Mouse (Mus musculus) MEL (cell line): Measurements from ENCODE around the gene Bri3bp. TPM values are rescaled to one million over a fixed set of nuclear protein-coding genes. Genes with fewer than 3 reads are reported as not detected.
A peak's percentile ranks its signal among the peaks of the same experiment; 100 is the strongest.

Source experiments
- DNase-seq: peaks from one replicate; pipeline ENCODE4 v3.0.0; 2011; ENCODE audit warnings: low read depth, low spot score
- H3K27ac ChIP-seq: 2 replicates; pipeline ENCODE4 v1.5.1; 2012; ENCODE audit warnings: low read depth, mild to moderate bottlenecking, control low read depth, low read length, moderate library complexity; ENCODE audit not compliant: control insufficient read depth
- H3K27me3 ChIP-seq, 2 experiments: fragments of 150-350 bp in 1 of 2; sonication (generic) in 1 of 2; 2 replicates each; pipeline ENCODE4 v1.6.1; 2012; ENCODE audit warnings: low read length in 2 of 2, mild to moderate bottlenecking in 2 of 2, improper control_type of control experiment in 1 of 2, moderate library complexity in 1 of 2; ENCODE audit not compliant: insufficient read depth in 2 of 2, control insufficient read depth in 1 of 2
- H3K36me3 ChIP-seq, 2 experiments: 2 replicates each; pipeline ENCODE4 v1.6.1; 2012 to 2014; ENCODE audit warnings: low read length in 2 of 2, improper control_type of control experiment in 1 of 2, inconsistent platforms in 1 of 2, mild to moderate bottlenecking in 1 of 2; ENCODE audit not compliant: insufficient read depth in 2 of 2, control insufficient read depth in 1 of 2
- H3K4me1 ChIP-seq, 2 experiments: fragments of 150-350 bp in 1 of 2; sonication (generic) in 1 of 2; 2 replicates each; pipeline ENCODE4 v1.6.1; 2012; ENCODE audit warnings: low read length in 2 of 2, improper control_type of control experiment in 1 of 2, mild to moderate bottlenecking in 1 of 2; ENCODE audit not compliant: insufficient read depth in 2 of 2, control insufficient read depth in 1 of 2
- H3K4me3 ChIP-seq, 2 experiments: fragments of 150-350 bp in 1 of 2; sonication (generic) in 1 of 2; 2 replicates each; pipeline ENCODE4 v1.5.1; 2012; ENCODE audit warnings: low read depth in 2 of 2, low read length in 2 of 2, mild to moderate bottlenecking in 2 of 2, moderate library complexity in 2 of 2, control low read depth in 1 of 2, improper control_type of control experiment in 1 of 2; ENCODE audit not compliant: control insufficient read depth in 1 of 2, insufficient read depth in 1 of 2
- H3K79me2 ChIP-seq: 2 replicates; pipeline ENCODE4 v1.6.1; 2012; ENCODE audit warnings: mild to moderate bottlenecking, low read length, moderate library complexity; ENCODE audit not compliant: control insufficient read depth, poor library complexity, insufficient read depth
- H3K9ac ChIP-seq: 2 replicates; pipeline ENCODE4 v1.6.1; 2012; ENCODE audit warnings: low read depth, mild to moderate bottlenecking, control low read depth, low read length, moderate library complexity; ENCODE audit not compliant: control insufficient read depth, poor library complexity, severe bottlenecking
- H3K9me3 ChIP-seq: fragments of 150-350 bp; sonication (generic); replicated peaks from 2 replicates; pipeline ENCODE4 v1.6.1; 2012; ENCODE audit warnings: mild to moderate bottlenecking, low read length, improper control_type of control experiment, moderate library complexity; ENCODE audit not compliant: insufficient read depth
- CHD1 ChIP-seq: IDR thresholded peaks from 2 replicates; pipeline ENCODE4 v1.6.1; 2012; ENCODE audit warnings: low read depth, mild to moderate bottlenecking, inconsistent platforms, low read length, improper control_type of control experiment
- CTCF ChIP-seq, 3 experiments: IDR thresholded peaks in 2 of 3; conservative IDR thresholded peaks in 1 of 3; 2 replicates each; pipeline ENCODE4 v1.5.1; 2011 to 2012; ENCODE audit warnings: low read length in 3 of 3, low read depth in 2 of 3, mild to moderate bottlenecking in 2 of 3, improper control_type of control experiment in 1 of 3, inconsistent platforms in 1 of 3, mixed read lengths in 1 of 3, moderate library complexity in 1 of 3; ENCODE audit not compliant: control insufficient read depth in 1 of 3, insufficient read depth in 1 of 3, poor library complexity in 1 of 3, severe bottlenecking in 1 of 3
- ETS1 ChIP-seq: IDR thresholded peaks from 2 replicates; pipeline ENCODE4 v1.6.1; 2012; ENCODE audit warnings: low read depth, mild to moderate bottlenecking, inconsistent platforms, low read length, improper control_type of control experiment, moderate library complexity
- KAT2A ChIP-seq: conservative IDR thresholded peaks from 2 replicates; pipeline ENCODE4 v1.6.1; 2012; ENCODE audit warnings: low read depth, low read length, improper control_type of control experiment, inconsistent platforms
- MAFK ChIP-seq: IDR thresholded peaks from 2 replicates; pipeline ENCODE4 v1.6.1; 2011; ENCODE audit warnings: low read depth, mild to moderate bottlenecking, low read length, improper control_type of control experiment, borderline replicate concordance
- NELFE ChIP-seq: IDR thresholded peaks from 2 replicates; pipeline ENCODE4 v1.6.1; 2011; ENCODE audit warnings: low read depth, low read length, improper control_type of control experiment
- POLR2A ChIP-seq, 2 experiments: IDR thresholded peaks; 2 replicates each; pipeline ENCODE4 v1.6.1; 2011 to 2012; ENCODE audit warnings: low read length in 2 of 2, mild to moderate bottlenecking in 2 of 2, control low read depth in 1 of 2, improper control_type of control experiment in 1 of 2, low read depth in 1 of 2, moderate library complexity in 1 of 2; ENCODE audit not compliant: control insufficient read depth in 1 of 2, insufficient read depth in 1 of 2, poor library complexity in 1 of 2
- RAD21 ChIP-seq: IDR thresholded peaks from 2 replicates; pipeline ENCODE4 v1.6.1; 2011; ENCODE audit warnings: mild to moderate bottlenecking, low read depth, low read length, improper control_type of control experiment
- RCOR1 ChIP-seq: IDR thresholded peaks from 2 replicates; pipeline ENCODE4 v1.6.1; 2012; ENCODE audit warnings: low read depth, mild to moderate bottlenecking, inconsistent platforms, low read length, improper control_type of control experiment
- TAL1 ChIP-seq: IDR thresholded peaks from 2 replicates; pipeline ENCODE4 v1.6.1; 2012; ENCODE audit warnings: mild to moderate bottlenecking, inconsistent platforms, low read length, moderate library complexity, mixed read lengths
- TBP ChIP-seq: IDR thresholded peaks from 2 replicates; pipeline ENCODE4 v1.8.0; 2011; ENCODE audit warnings: low read depth, low read length, improper control_type of control experiment
- TCF12 ChIP-seq: IDR thresholded peaks from 2 replicates; pipeline ENCODE4 v1.6.1; 2014; ENCODE audit warnings: low read depth, mild to moderate bottlenecking, inconsistent platforms, low read length, improper control_type of control experiment, moderate library complexity
- UBTF ChIP-seq: IDR thresholded peaks from 2 replicates; pipeline ENCODE4 v1.6.1; 2012; ENCODE audit warnings: low read depth, mild to moderate bottlenecking, inconsistent platforms, low read length, improper control_type of control experiment, moderate library complexity, borderline replicate concordance; ENCODE audit not compliant: insufficient read depth
- USF2 ChIP-seq, 2 experiments: IDR thresholded peaks; 2 replicates each; pipeline ENCODE4 v1.6.1; 2011 to 2012; ENCODE audit warnings: improper control_type of control experiment in 2 of 2, low read length in 2 of 2, borderline replicate concordance in 1 of 2, inconsistent platforms in 1 of 2, low read depth in 1 of 2, mild to moderate bottlenecking in 1 of 2; ENCODE audit not compliant: insufficient read depth in 1 of 2
- ZC3H11A ChIP-seq: IDR thresholded peaks from 2 replicates; pipeline ENCODE4 v1.6.1; 2012; ENCODE audit warnings: low read depth, mild to moderate bottlenecking, inconsistent platforms, low read length, improper control_type of control experiment
- ZNF384 ChIP-seq: IDR thresholded peaks from 2 replicates; pipeline ENCODE4 v1.6.1; 2012; ENCODE audit warnings: low read depth, mild to moderate bottlenecking, inconsistent platforms, low read length, improper control_type of control experiment
- polyA plus RNA-seq, 2 experiments: library from polyadenylated mRNA; stranded (reverse) in 1 of 2; unstranded in 1 of 2; fragments of >175 nt in 1 of 2; fragments of >200 nt in 1 of 2; gene quantifications; 2 replicates each; pipeline versions ENCODE4 v1.2.1 to v1.2.4; 2012; ENCODE audit warnings: low replicate concordance in 2 of 2, low read depth in 1 of 2; ENCODE audit not compliant: insufficient read length in 2 of 2, insufficient read depth in 1 of 2, missing spikeins in 1 of 2
- total RNA-seq: library from RNA; depleted of rRNA; stranded (reverse); fragments of 300-350 nt; gene quantifications from 2 replicates; pipeline ENCODE4 v1.2.3, GENCODE M21; 2012

Bri3bp gene
- total and polyA plus RNA-seq, 3 experiments: 73.7 to 264 (median 87.6) TPM

DNA sequence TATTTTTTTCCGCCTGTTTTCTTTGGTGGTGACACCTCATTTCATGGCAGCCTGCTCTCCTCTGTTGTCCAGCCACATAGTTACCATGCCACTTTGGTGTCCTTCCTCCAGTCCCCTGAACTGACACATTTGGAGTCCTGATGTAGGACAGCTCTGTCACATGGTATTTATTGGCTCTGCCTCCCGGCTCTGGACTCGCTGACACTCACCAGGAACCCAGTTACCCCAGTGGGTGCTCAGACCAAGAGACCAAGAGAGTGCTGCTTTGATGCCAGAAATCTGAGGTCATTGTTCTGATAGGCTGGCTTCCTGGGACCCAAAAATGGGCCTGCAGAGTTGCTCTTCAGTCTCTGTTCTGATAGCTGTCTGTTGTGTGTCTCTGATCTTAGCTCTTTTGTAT is 6.7 kb downstream of the Bri3bp start:
- Histone ChIP-seq H3K4me3 (no peak overlapping the region), H3K27ac (no peak overlapping the region), H3K9ac (no peak overlapping the region), H3K4me1 (peaks cover 9 to 23% of the 10 kb centered on the region in 2 experiments), H3K79me2 (peaks cover 82% of the 10 kb centered on the region), H3K9me3 (no peaks in the 10 kb centered on the region), H3K27me3 (no peaks in the 10 kb centered on the region), H3K36me3 (peaks cover 17 to 25% of the 10 kb centered on the region in 2 experiments)
- no peak for DNase-seq
- TF ChIP-seq POLR2A (IDR thresholded peaks at IDR 0.05; ENCODE audit: control insufficient read depth in 1 of 2, insufficient read depth in 1 of 2, low read depth in 1 of 2, low read length in 2 of 2, poor library complexity in 1 of 2): 0 out of 4 replicates have a peak, but pooled peaks of 1 of the 2 experiments have one; percentile 11
- no peak for TF ChIP-seq NELFE

DNA sequence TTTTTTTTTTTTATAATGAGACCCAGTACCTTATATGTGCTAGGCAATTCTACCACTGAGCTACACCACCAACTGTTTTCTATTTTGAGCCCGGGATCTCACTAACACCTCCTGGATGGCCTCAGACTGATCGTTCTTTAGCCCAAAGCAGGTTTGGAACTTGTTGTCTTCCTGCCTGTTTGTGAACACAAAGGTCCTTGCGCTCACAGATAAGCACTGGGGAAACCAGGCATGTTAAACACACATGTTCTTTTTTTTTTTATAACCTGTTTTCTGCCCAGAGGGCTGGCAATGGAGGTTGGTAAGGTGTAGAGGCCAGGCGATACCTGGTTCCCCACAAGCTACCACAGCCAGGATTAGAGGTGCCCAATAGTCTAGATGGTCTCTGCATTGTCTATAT is 7.3 kb downstream of the Bri3bp start:
- no peaks in the 10 kb centered on the region for H3K9me3 ChIP-seq
- no peak for DNase-seq
- H3K27me3 ChIP-seq: no peaks in the 10 kb centered on the region
- H3K9ac ChIP-seq: no peak overlapping the region
- no peak overlapping the region for H3K4me3 ChIP-seq
- peaks cover 77% of the 10 kb centered on the region for H3K79me2 ChIP-seq
- H3K36me3 ChIP-seq: peaks cover 17 to 19% of the 10 kb centered on the region in 2 experiments
- peaks cover 9 to 20% of the 10 kb centered on the region in 2 experiments for H3K4me1 ChIP-seq
- no peak overlapping the region for H3K27ac ChIP-seq
- TF ChIP-seq TCF12: no peak
- TF ChIP-seq, all 39 proteins: peak for 0

DNA sequence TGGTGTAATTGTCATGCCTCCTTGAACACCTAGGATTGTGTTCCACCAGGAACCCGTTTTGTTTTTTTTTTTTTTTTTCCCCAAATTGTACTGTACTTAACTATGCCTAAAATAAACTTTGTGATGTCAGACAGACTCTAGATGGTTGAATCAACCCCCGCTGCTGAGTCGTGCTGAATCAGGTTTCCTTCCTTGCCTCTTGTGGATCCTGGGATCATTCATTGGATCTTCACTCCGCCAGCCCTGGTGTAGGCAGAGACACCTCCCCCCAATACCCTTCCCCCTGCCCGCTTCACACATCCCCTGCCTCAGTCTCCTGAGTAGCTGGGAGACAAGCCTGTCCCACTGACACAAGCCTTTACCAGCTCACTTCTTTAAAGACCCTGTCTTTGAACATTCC is 7.9 kb downstream of the Bri3bp start:
- no peak overlapping the region for H3K27ac ChIP-seq
- peaks cover 71% of the 10 kb centered on the region for H3K79me2 ChIP-seq
- no peak overlapping the region for H3K4me3 ChIP-seq
- H3K4me1 ChIP-seq: peaks cover 7 to 14% of the 10 kb centered on the region in 2 experiments
- TF ChIP-seq CHD1: no peak
- TF ChIP-seq ZNF384: 0 out of 2 replicates have a peak, but pooled peaks have one; percentile 13
- H3K27me3 ChIP-seq: no peaks in the 10 kb centered on the region
- no peaks in the 10 kb centered on the region for H3K9me3 ChIP-seq
- H3K36me3 ChIP-seq: peaks cover 15 to 17% of the 10 kb centered on the region in 2 experiments
- no peak overlapping the region for H3K9ac ChIP-seq
- no peak for DNase-seq

DNA sequence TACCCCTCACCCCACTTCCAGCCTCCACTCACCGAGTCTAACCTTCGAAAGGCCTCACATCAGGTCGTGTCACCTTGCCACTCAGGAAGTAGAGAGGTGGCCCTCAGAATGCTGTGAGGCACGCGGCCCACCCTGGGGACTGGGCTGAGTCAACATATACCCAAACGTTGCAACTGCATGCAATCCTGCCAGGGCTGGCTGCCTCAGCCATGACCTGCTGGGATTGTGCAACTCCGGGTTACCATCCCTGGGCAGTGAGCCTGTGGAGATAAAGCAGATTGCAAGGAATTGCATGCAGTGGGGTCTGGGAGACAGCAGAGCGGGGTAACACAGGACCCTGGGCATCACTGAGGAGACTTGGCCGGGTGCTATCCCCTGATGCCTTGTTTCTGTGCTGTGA is 11.2 kb downstream of the Bri3bp start:
- H3K9ac ChIP-seq: no peak overlapping the region
- H3K9me3 ChIP-seq: no peaks in the 10 kb centered on the region
- no peak for TF ChIP-seq ZNF384
- TF ChIP-seq RCOR1: no peak
- no peak for TF ChIP-seq UBTF
- no peak for TF ChIP-seq ZC3H11A
- TF ChIP-seq TBP: no peak
- no peak for TF ChIP-seq USF2 (IDR thresholded peaks at IDR 0.05; ENCODE audit: borderline replicate concordance in 1 of 2, insufficient read depth in 1 of 2, low read depth in 1 of 2, low read length in 2 of 2)
- no peak for TF ChIP-seq MAFK
- TF ChIP-seq ETS1: no peak
- TF ChIP-seq CTCF (IDR thresholded peaks at IDR 0.05 in 2 of 3, conservative IDR thresholded peaks at IDR 0.05 in 1 of 3; ENCODE audit: control insufficient read depth in 1 of 3, insufficient read depth in 1 of 3, low read depth in 2 of 3, low read length in 3 of 3, poor library complexity in 1 of 3, severe bottlenecking in 1 of 3): no peak
- TF ChIP-seq KAT2A: no peak
- no peak for TF ChIP-seq CHD1
- no peak for TF ChIP-seq RAD21
- no peak for TF ChIP-seq TAL1
- no peaks in the 10 kb centered on the region for H3K27me3 ChIP-seq
- H3K4me1 ChIP-seq: peaks cover 9 to 20% of the 10 kb centered on the region in 2 experiments
- no peak overlapping the region for H3K27ac ChIP-seq
- peaks cover 14 to 25% of the 10 kb centered on the region in 2 experiments for H3K36me3 ChIP-seq
- H3K4me3 ChIP-seq: no peak overlapping the region
- DNase-seq: no peak
- peaks cover 46% of the 10 kb centered on the region for H3K79me2 ChIP-seq
